Comparison of ENCODE assay signal across 8 mouse cellular contexts in the genomic region with DNA sequence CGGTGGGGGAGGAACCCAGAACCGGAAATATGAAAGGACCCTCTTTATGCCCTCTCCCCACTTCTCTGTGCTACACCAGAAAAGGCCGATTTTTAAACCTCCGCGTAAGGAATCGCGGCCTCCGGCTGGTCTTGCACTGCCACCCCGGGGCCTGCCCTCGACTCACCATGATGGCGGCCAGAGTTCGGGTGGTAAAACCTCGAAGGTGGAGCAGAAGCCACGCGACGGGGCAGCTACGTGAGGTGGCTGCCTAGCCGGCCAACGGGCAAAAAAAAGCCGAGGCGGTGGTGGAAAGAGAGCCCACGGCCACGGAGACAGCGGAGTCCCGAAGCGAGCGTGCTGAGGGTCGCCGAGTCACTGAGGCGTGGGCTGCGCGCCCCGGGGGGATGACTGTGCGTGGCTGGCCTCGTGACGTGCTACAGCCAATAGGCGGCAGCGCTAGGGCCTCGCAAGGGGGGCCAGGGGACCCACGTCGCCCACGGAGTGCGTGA. TPM values are rescaled to one million over a fixed set of nuclear protein-coding genes. Genes with fewer than 3 reads are reported as not detected.
DNase-seq lines count a peak whose midpoint lies in the region; ATAC-seq and TF ChIP-seq lines count a peak whose summit lies in the region.

A gene (minus strand): TSS at position 396 of the 491 bp plus-strand sequence.

- peaks cover 6% of the 10 kb centered on the region; the same call in 1 of the 2 replicates for H3K9me3 ChIP-seq in intestine, embryonic 15.5 days
- 0 out of 2 replicates have a peak, but pooled peaks cover 3% of the 10 kb centered on the region for H3K9me3 ChIP-seq in neural tube, embryonic 14.5 days (ENCODE audit: control insufficient read depth, low read length)

- TF ChIP-seq CTCF in spleen, adult 2 months (IDR thresholded peaks at IDR 0.05; ENCODE audit: extremely low read depth, insufficient read depth, insufficient read length, insufficient replicate concordance), result no peak

- peak within 1 kb of the TSS; percentile 65 for H3K4me3 ChIP-seq in spleen, adult 2 months (ENCODE audit: extremely low read depth, insufficient read depth, insufficient read length)
- peak within 1 kb of the TSS; percentile 44 for H3K4me3 ChIP-seq in intestine, embryonic 15.5 days (replicated peaks)
- peak within 1 kb of the TSS; percentile 38 for H3K4me3 ChIP-seq in neural tube, embryonic 14.5 days (ENCODE audit: low read depth, low read length)

- peaks cover 2% of the 10 kb centered on the region; the same call in 1 of the 2 replicates for H3K36me3 ChIP-seq in spleen, adult 2 months (ENCODE audit: control insufficient read depth, insufficient read depth, low read length)
- H3K36me3 ChIP-seq in intestine, embryonic 15.5 days, result no peaks in the 10 kb centered on the region
- H3K36me3 ChIP-seq in neural tube, embryonic 14.5 days (ENCODE audit: control insufficient read depth, insufficient read depth, low read length), result no peaks in the 10 kb centered on the region

- H3K9ac ChIP-seq in intestine, embryonic 15.5 days, result peak within 1 kb of the TSS; percentile 50
- H3K9ac ChIP-seq in neural tube, embryonic 14.5 days (replicated peaks; ENCODE audit: low read depth, low read length), result peak within 1 kb of the TSS; percentile 52

- 0 out of 2 replicates have a peak within 1 kb of the TSS, but pooled peaks have one; percentile 38 for H3K27ac ChIP-seq in spleen, adult 2 months (ENCODE audit: insufficient read depth, low read length)
- peak within 1 kb of the TSS; percentile 54 for H3K27ac ChIP-seq in intestine, embryonic 15.5 days
- H3K27ac ChIP-seq in neural tube, embryonic 14.5 days (ENCODE audit: low read depth, low read length), result peak within 1 kb of the TSS; percentile 64

- H3K4me2 ChIP-seq in intestine, embryonic 15.5 days (replicated peaks), result peak within 1 kb of the TSS; percentile 71
- peak within 1 kb of the TSS; percentile 51 for H3K4me2 ChIP-seq in neural tube, embryonic 14.5 days (ENCODE audit: low read depth, low read length)

- peaks cover 3% of the 10 kb centered on the region for H3K4me1 ChIP-seq in spleen, adult 2 months (ENCODE audit: control insufficient read depth, insufficient read depth, insufficient read length)
- H3K4me1 ChIP-seq in intestine, embryonic 15.5 days (replicated peaks), result no peaks in the 10 kb centered on the region
- H3K4me1 ChIP-seq in neural tube, embryonic 14.5 days (ENCODE audit: control insufficient read depth, insufficient read depth, low read length), result 0 out of 2 replicates have a peak, but pooled peaks cover 3% of the 10 kb centered on the region

- TF ChIP-seq POLR2A in spleen, adult 2 months (IDR thresholded peaks at IDR 0.05; ENCODE audit: low read depth, low read length), result no peak

- DNase-seq in gastrocnemius, postnatal 14 days, result peak; percentile 8
- DNase-seq in gastrocnemius, postnatal 10 days, result no peak
- peak in 1 of 2 experiments; percentile 13 for DNase-seq in spleen, adult 2 months (ENCODE audit: low read depth in 1 of 2, low spot score in 2 of 2)
- DNase-seq in spleen, adult 12 weeks (ENCODE audit: low spot score), result no peak
- DNase-seq in right cerebral cortex, adult 2 months (ENCODE audit: low spot score in 2 of 2), result no peak
- no peak for DNase-seq in MN1 (ENCODE audit: low spot score)

- ATAC-seq in intestine, embryonic 15.5 days, result no peak
- peak; percentile 36; the same call in 1 of the 2 replicates for ATAC-seq in neural tube, embryonic 14.5 days (ENCODE audit: low read depth)

- intact Hi-C loops in gastrocnemius, postnatal 14 days (cut with DNase I; ENCODE audit: low total_unique reads), result loop anchor here (10.0 kb wide), 2 partner anchors 212 to 502 kb away; a partner anchor contains a TSS

- 95% methylated on average over 43 of the region's 43 CpGs for WGBS in spleen, adult 2 months
- WGBS in intestine, embryonic 15.5 days, result 91% methylated on average over 43 of the region's 43 CpGs
- 92% methylated on average over 41 of the region's 43 CpGs for WGBS in neural tube, embryonic 14.5 days

- H3K27me3 ChIP-seq in spleen, adult 2 months (ENCODE audit: control insufficient read depth, insufficient read depth, low read length), result no peaks in the 10 kb centered on the region
- no peaks in the 10 kb centered on the region for H3K27me3 ChIP-seq in intestine, embryonic 15.5 days (replicated peaks)
- no peaks in the 10 kb centered on the region for H3K27me3 ChIP-seq in neural tube, embryonic 14.5 days (ENCODE audit: control insufficient read depth, insufficient read depth, low read length)

RNA-seq across cellular contexts. Expression of the gene that starts here (rescaled TPM):
- total RNA-seq in gastrocnemius, postnatal 14 days (2021), result under 1 TPM in 1 of 2 experiments, not detected in 1; 0.16 TPM
- total RNA-seq in gastrocnemius, postnatal 10 days (2021), result under 1 TPM; 0.14 to 0.29 TPM
- polyA plus RNA-seq in spleen, adult 2 months (2012; rRNA removed), result not detected in 2 replicates
- 0.26 and 0.78 TPM in 2 replicates for polyA plus RNA-seq in intestine, embryonic 15.5 days (2015; fragmentation: Nextera tagmentation; extraction: Ambion mirVana)
- polyA plus RNA-seq in neural tube, embryonic 14.5 days (2014; fragmentation: Nextera tagmentation; extraction: Ambion mirVana), result 0.21 and 0.58 TPM in 2 replicates

Comparison
In these comparisons a context has a peak if more than half of its experiments do, and no peak if none do; other contexts are left out.
1. Peak in DNase-seq in gastrocnemius, postnatal 14 days; RNA of the gene not detected or under 1 TPM.
2. Peak in ATAC-seq, H3K4me3 ChIP-seq, H3K27ac ChIP-seq, H3K9ac ChIP-seq and H3K4me2 ChIP-seq in neural tube, embryonic 14.5 days; RNA of the gene not detected or under 1 TPM.